Mouse (Mus musculus) kidney, adult 2 months (tissue): ENCODE results near the gene Brat1.

Source experiments
- CTCF ChIP-seq: fragments of 200-500 bp; conservative IDR thresholded peaks from 2 replicates; pipeline ENCODE4 v1.5.1; 2011; ENCODE audit warnings: low read depth, mild to moderate bottlenecking, control low read depth, low read length, moderate library complexity, mixed read lengths; ENCODE audit not compliant: insufficient read depth, insufficient read length
- POLR2A ChIP-seq: fragments of 200-500 bp; IDR thresholded peaks from one replicate; pipeline ENCODE4 v1.6.1; 2011; ENCODE audit warnings: low read depth, low read length, control low read depth

DNA sequence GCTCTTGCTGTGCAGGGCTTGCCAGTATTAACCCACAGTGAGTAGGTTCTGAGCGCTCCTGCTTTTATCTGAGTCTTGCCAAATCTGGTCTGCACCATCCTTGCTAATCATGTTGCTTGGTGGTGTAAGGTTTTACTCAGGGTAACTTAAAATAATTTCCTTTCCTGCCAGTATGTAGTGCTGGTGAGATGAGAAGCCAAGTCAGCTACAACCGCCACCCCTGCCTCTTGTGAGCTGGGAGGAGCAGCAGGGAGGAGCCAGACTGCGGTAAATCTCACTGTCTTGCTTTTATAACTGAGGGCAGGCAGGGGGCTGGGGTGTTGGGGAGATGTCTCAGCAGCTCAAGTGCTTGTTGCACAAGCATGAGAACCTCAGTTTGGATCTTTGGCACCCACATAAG lies 16.4 kb upstream of the Brat1 start:
- no peak for TF ChIP-seq CTCF
- no peak for TF ChIP-seq POLR2A
